Mouse (Mus musculus): ENCODE results near the gene Prdm16. TPM values are rescaled to one million over a fixed set of nuclear protein-coding genes. Genes with fewer than 3 reads are reported as not detected.

Prdm16 gene
- polyA plus RNA-seq, 1 experiment = 2.0 TPM

DNA sequence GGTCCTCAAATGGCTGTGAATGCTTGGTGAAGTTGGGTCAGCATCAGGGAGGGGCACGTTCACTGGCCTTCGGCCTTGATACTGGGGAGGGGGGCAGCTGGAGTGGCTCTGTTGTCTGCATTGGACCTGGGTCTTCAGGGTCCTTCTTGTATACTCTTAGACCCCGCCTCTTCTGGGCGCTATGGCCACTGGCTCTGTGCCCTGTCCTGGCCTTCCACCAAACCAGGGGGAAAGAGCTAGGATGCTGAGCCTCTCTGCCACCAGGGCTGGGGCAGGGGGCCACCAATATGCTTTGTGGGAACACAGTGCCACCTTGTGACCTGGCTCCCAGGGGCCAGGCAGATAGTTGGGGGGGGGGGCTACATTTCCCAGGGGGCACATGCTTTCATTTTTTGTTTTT, 93.5 kb downstream of the Prdm16 start:
- Histone ChIP-seq H3K4me3 (ENCODE audit: extremely low read depth, insufficient read depth, insufficient read length) (no peak overlapping the region), H3K4me1 (ENCODE audit: control insufficient read depth, insufficient read depth, insufficient read length) (no peaks in the 10 kb centered on the region), H3K36me3 (ENCODE audit: control insufficient read depth, insufficient read depth, low read length) (no peaks in the 10 kb centered on the region), H3K27ac (ENCODE audit: insufficient read depth, low read length) (no peak overlapping the region), H3K27me3 (ENCODE audit: control insufficient read depth, insufficient read depth, low read length) (no peaks in the 10 kb centered on the region)
- no peak for DNase-seq (ENCODE audit: low read depth in 1 of 2, low spot score in 2 of 2)
- no peak for TF ChIP-seq POLR2A (IDR thresholded peaks at IDR 0.05; ENCODE audit: low read depth, low read length)
- no peak for TF ChIP-seq CTCF (IDR thresholded peaks at IDR 0.05; ENCODE audit: extremely low read depth, insufficient read depth, insufficient read length, insufficient replicate concordance)
- 82% methylated on average over 4 of the region's 4 CpGs for WGBS

DNA sequence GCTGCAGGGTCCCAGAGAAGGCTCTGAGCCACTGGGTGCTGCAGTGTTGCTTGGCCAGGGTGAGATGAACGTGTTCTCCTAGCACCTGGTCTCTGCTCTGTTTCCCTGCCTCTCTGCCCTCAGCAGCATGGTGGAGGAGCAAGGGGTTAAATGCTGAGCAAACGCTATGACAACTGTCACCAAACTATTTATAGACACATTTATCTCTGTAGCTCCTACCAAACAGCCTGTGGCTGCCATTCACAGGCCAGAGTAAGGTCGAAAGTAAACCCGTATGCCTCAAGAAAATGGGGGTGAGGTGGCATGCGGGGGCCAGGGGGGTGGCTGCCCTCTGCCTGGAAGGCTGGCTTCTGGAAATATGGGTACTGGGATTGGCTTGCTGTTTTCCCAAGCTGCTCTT, 94.1 kb downstream of the Prdm16 start:
- H3K4me1 ChIP-seq (ENCODE audit: control insufficient read depth, insufficient read depth, insufficient read length) = no peaks in the 10 kb centered on the region
- H3K27ac ChIP-seq (ENCODE audit: insufficient read depth, low read length) = no peak overlapping the region
- no peak overlapping the region for H3K4me3 ChIP-seq (ENCODE audit: extremely low read depth, insufficient read depth, insufficient read length)
- TF ChIP-seq CTCF (IDR thresholded peaks at IDR 0.05; ENCODE audit: extremely low read depth, insufficient read depth, insufficient read length, insufficient replicate concordance) (no peak), POLR2A (IDR thresholded peaks at IDR 0.05; ENCODE audit: low read depth, low read length) (no peak)
- H3K36me3 ChIP-seq (ENCODE audit: control insufficient read depth, insufficient read depth, low read length) = no peaks in the 10 kb centered on the region
- H3K27me3 ChIP-seq (ENCODE audit: control insufficient read depth, insufficient read depth, low read length) = no peaks in the 10 kb centered on the region
- WGBS = 13% methylated on average over 5 of the region's 5 CpGs
- no peak for DNase-seq (ENCODE audit: low read depth in 1 of 2, low spot score in 2 of 2)

DNA sequence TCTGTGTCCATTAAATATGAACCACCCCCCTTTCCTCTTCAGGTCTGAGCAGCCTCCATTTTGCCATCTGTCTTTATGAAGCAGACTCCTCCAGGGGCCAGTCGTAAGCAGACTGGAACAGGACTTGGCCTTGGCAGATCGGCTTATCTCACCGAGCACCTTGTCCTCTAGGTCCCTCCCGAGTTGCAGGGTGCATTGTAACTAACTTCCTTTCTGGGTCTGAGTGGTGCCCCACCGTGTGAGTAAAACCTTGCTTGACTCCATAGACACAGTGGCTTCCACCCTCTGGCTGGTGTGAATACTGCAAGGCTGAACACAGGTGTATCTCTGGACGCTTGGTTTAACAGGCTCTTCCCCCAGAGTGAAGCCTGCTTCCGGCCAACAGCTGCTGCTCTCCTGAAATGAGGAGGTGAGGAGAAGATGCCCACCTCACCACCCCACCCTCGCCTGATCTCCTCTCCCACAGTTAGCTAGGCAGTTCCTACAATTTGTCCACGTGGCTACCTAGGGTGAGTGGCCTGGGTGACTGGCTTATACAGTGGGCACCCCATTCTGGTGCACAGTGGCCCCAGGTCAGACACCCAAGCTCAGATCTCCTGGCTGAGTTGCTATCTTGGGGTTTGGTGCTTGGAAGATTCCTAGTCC, 94.9 kb downstream of the Prdm16 start:
- H3K4me3 ChIP-seq (ENCODE audit: extremely low read depth, insufficient read depth, insufficient read length) = no peak overlapping the region
- H3K4me1 ChIP-seq (ENCODE audit: control insufficient read depth, insufficient read depth, insufficient read length) = no peaks in the 10 kb centered on the region
- no peak for TF ChIP-seq POLR2A (IDR thresholded peaks at IDR 0.05; ENCODE audit: low read depth, low read length)
- no peak for TF ChIP-seq CTCF (IDR thresholded peaks at IDR 0.05; ENCODE audit: extremely low read depth, insufficient read depth, insufficient read length, insufficient replicate concordance)
- no peaks in the 10 kb centered on the region for H3K27me3 ChIP-seq (ENCODE audit: control insufficient read depth, insufficient read depth, low read length)
- DNase-seq (ENCODE audit: low read depth in 1 of 2, low spot score in 2 of 2) = no peak
- 28% methylated on average over 9 of the region's 9 CpGs for WGBS
- no peaks in the 10 kb centered on the region for H3K36me3 ChIP-seq (ENCODE audit: control insufficient read depth, insufficient read depth, low read length)
- H3K27ac ChIP-seq (ENCODE audit: insufficient read depth, low read length) = no peak overlapping the region; the same call in 1 of the 2 replicates

- no peaks in the 10 kb centered on the region for H3K4me1 ChIP-seq (ENCODE audit: control insufficient read depth, insufficient read depth, insufficient read length)
- WGBS = 83% methylated on average over 10 of the region's 10 CpGs
- no peak for TF ChIP-seq CTCF (IDR thresholded peaks at IDR 0.05; ENCODE audit: extremely low read depth, insufficient read depth, insufficient read length, insufficient replicate concordance)
- TF ChIP-seq POLR2A (IDR thresholded peaks at IDR 0.05; ENCODE audit: low read depth, low read length) = no peak
Measured at GRCm38 (mm10) chr4:154540671-154541070, 96.0 kb downstream of the Prdm16 start.

GRCm38 (mm10) chr4:154539703-154540102, 97.0 kb downstream of the Prdm16 start:
- no peaks in the 10 kb centered on the region for H3K4me1 ChIP-seq (ENCODE audit: control insufficient read depth, insufficient read depth, insufficient read length)
- no peak for TF ChIP-seq POLR2A (IDR thresholded peaks at IDR 0.05; ENCODE audit: low read depth, low read length)
- TF ChIP-seq CTCF (IDR thresholded peaks at IDR 0.05; ENCODE audit: extremely low read depth, insufficient read depth, insufficient read length, insufficient replicate concordance) = no peak
- no peaks in the 10 kb centered on the region for H3K36me3 ChIP-seq (ENCODE audit: control insufficient read depth, insufficient read depth, low read length)
- H3K27me3 ChIP-seq (ENCODE audit: control insufficient read depth, insufficient read depth, low read length) = no peaks in the 10 kb centered on the region
- no peak overlapping the region for H3K4me3 ChIP-seq (ENCODE audit: extremely low read depth, insufficient read depth, insufficient read length)
- DNase-seq (ENCODE audit: low read depth in 1 of 2, low spot score in 2 of 2) = no peak
- 96% methylated on average over 12 of the region's 12 CpGs for WGBS
- H3K27ac ChIP-seq (ENCODE audit: insufficient read depth, low read length) = no peak overlapping the region

More at GRCm38 (mm10) chr4:154540671-154541070, 96.0 kb downstream of the Prdm16 start:
- Histone ChIP-seq H3K27ac (ENCODE audit: insufficient read depth, low read length) (no peak overlapping the region), H3K27me3 (ENCODE audit: control insufficient read depth, insufficient read depth, low read length) (no peaks in the 10 kb centered on the region), H3K36me3 (ENCODE audit: control insufficient read depth, insufficient read depth, low read length) (no peaks in the 10 kb centered on the region), H3K4me3 (ENCODE audit: extremely low read depth, insufficient read depth, insufficient read length) (no peak overlapping the region)
- DNase-seq (ENCODE audit: low read depth in 1 of 2, low spot score in 2 of 2) = no peak

DNA sequence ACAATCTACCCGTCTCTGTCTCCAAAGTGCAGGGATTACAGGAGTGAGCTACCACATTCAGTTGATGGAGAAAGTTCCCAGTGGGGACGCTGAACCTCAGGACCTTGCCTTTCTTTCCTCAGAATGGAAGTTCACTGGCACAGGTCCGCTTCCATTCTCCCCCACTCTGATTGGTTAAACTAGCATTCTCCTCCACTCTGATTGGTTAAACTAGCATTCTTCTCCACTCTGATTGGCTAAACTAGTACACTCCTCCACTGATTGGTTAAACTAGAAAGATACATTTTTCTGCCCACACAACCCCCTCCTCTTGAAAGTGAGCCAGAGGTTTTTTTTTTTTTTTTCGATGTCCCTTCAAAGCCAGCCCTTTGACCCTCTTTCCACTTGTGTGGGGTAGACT, 97.9 kb downstream of the Prdm16 start:
- Histone ChIP-seq H3K27me3 (ENCODE audit: control insufficient read depth, insufficient read depth, low read length) (no peaks in the 10 kb centered on the region), H3K36me3 (ENCODE audit: control insufficient read depth, insufficient read depth, low read length) (no peaks in the 10 kb centered on the region), H3K27ac (ENCODE audit: insufficient read depth, low read length) (no peak overlapping the region), H3K4me1 (ENCODE audit: control insufficient read depth, insufficient read depth, insufficient read length) (no peaks in the 10 kb centered on the region), H3K4me3 (ENCODE audit: extremely low read depth, insufficient read depth, insufficient read length) (no peak overlapping the region)
- 89% methylated on average over 4 of the region's 4 CpGs for WGBS
- DNase-seq (ENCODE audit: low read depth in 1 of 2, low spot score in 2 of 2) = no peak
- TF ChIP-seq CTCF (IDR thresholded peaks at IDR 0.05; ENCODE audit: extremely low read depth, insufficient read depth, insufficient read length, insufficient replicate concordance) = no peak
- no peak for TF ChIP-seq POLR2A (IDR thresholded peaks at IDR 0.05; ENCODE audit: low read depth, low read length)

- H3K4me1 ChIP-seq (ENCODE audit: control insufficient read depth, insufficient read depth, insufficient read length) = no peaks in the 10 kb centered on the region
- 65% methylated on average over 5 of the region's 5 CpGs for WGBS
- no peaks in the 10 kb centered on the region for H3K27me3 ChIP-seq (ENCODE audit: control insufficient read depth, insufficient read depth, low read length)
- H3K4me3 ChIP-seq (ENCODE audit: extremely low read depth, insufficient read depth, insufficient read length) = no peak overlapping the region
- no peak for DNase-seq (ENCODE audit: low read depth in 1 of 2, low spot score in 2 of 2)
- TF ChIP-seq POLR2A (IDR thresholded peaks at IDR 0.05; ENCODE audit: low read depth, low read length) = no peak
- H3K36me3 ChIP-seq (ENCODE audit: control insufficient read depth, insufficient read depth, low read length) = no peaks in the 10 kb centered on the region
- no peak overlapping the region for H3K27ac ChIP-seq (ENCODE audit: insufficient read depth, low read length)
Measured at GRCm38 (mm10) chr4:154536110-154536509, 100.6 kb downstream of the Prdm16 start.
